Mouse (Mus musculus): Measurements from ENCODE around the gene Emsy. TPM values are rescaled to one million over a fixed set of nuclear protein-coding genes. Genes with fewer than 3 reads are reported as not detected.

Emsy gene
- polyA plus RNA-seq, 1 experiment from 2014 or later = 41.9 TPM

- Histone ChIP-seq H3K27me3 (no peaks in the 10 kb centered on the region), H3K9ac (no peak overlapping the region), H3K9me3 (replicated peaks) (no peaks in the 10 kb centered on the region), H3K36me3 (no peaks in the 10 kb centered on the region), H3K27ac (no peak overlapping the region), H3K4me1 (no peaks in the 10 kb centered on the region), H3K4me3 (no peak overlapping the region), H3K4me2 (replicated peaks) (no peak overlapping the region)
- no peak for ATAC-seq (ENCODE audit: low FRiP score)
- WGBS = 40% methylated on average over 2 of the region's 2 CpGs
Observed at GRCm38 (mm10) chr7:98550596-98550995, 106.0 kb downstream of the Emsy start.

GRCm38 (mm10) chr7:98548839-98549238 is 107.7 kb downstream of the Emsy start:
- 38% methylated on average over 3 of the region's 3 CpGs for WGBS
- ATAC-seq (ENCODE audit: low FRiP score) = no peak
- H3K27ac ChIP-seq = no peak overlapping the region

GRCm38 (mm10) chr7:98544556-98544955 is 112.0 kb downstream of the Emsy start:
- Histone ChIP-seq H3K4me1 (peaks cover 5% of the 10 kb centered on the region; the same call in 1 of the 2 replicates), H3K9ac (no peak overlapping the region), H3K9me3 (replicated peaks) (no peaks in the 10 kb centered on the region), H3K27me3 (no peaks in the 10 kb centered on the region), H3K27ac (no peak overlapping the region), H3K36me3 (no peaks in the 10 kb centered on the region), H3K4me2 (replicated peaks) (no peak overlapping the region), H3K4me3 (no peak overlapping the region)
- ATAC-seq (ENCODE audit: low FRiP score) = no peak
- WGBS = 68% methylated on average over 3 of the region's 3 CpGs

More at GRCm38 (mm10) chr7:98548839-98549238, 107.7 kb downstream of the Emsy start:
- Histone ChIP-seq H3K9ac (no peak overlapping the region), H3K4me3 (no peak overlapping the region), H3K36me3 (no peaks in the 10 kb centered on the region), H3K4me2 (replicated peaks) (no peak overlapping the region), H3K9me3 (replicated peaks) (no peaks in the 10 kb centered on the region), H3K4me1 (peaks cover 3% of the 10 kb centered on the region; the same call in 1 of the 2 replicates), H3K27me3 (no peaks in the 10 kb centered on the region)

- no peak overlapping the region for H3K27ac ChIP-seq
- H3K4me2 ChIP-seq (replicated peaks) = no peak overlapping the region
- 58% methylated on average over 11 of the region's 11 CpGs for WGBS
- peaks cover 5% of the 10 kb centered on the region; the same call in 1 of the 2 replicates for H3K4me1 ChIP-seq
- no peaks in the 10 kb centered on the region for H3K36me3 ChIP-seq
- no peaks in the 10 kb centered on the region for H3K27me3 ChIP-seq
- H3K9me3 ChIP-seq (replicated peaks) = no peaks in the 10 kb centered on the region
- no peak overlapping the region for H3K9ac ChIP-seq
- no peak overlapping the region for H3K4me3 ChIP-seq
- no peak for ATAC-seq (ENCODE audit: low FRiP score)
Observed at GRCm38 (mm10) chr7:98543853-98544370, 112.7 kb downstream of the Emsy start.

- Histone ChIP-seq H3K9ac (no peak overlapping the region), H3K36me3 (no peaks in the 10 kb centered on the region), H3K4me1 (peaks cover 13% of the 10 kb centered on the region), H3K27ac (no peak overlapping the region), H3K9me3 (replicated peaks) (no peaks in the 10 kb centered on the region), H3K4me3 (no peak overlapping the region), H3K27me3 (no peaks in the 10 kb centered on the region), H3K4me2 (replicated peaks) (no peak overlapping the region)
- no peak for ATAC-seq (ENCODE audit: low FRiP score)
- WGBS = 72% methylated on average over 6 of the region's 6 CpGs
Observed at GRCm38 (mm10) chr7:98542731-98543142, 113.8 kb downstream of the Emsy start.

GRCm38 (mm10) chr7:98542267-98542666 is 114.3 kb downstream of the Emsy start:
- Histone ChIP-seq H3K27me3 (no peaks in the 10 kb centered on the region), H3K4me3 (no peak overlapping the region), H3K4me1 (peaks cover 18% of the 10 kb centered on the region), H3K4me2 (replicated peaks) (no peak overlapping the region), H3K36me3 (no peaks in the 10 kb centered on the region), H3K27ac (no peak overlapping the region), H3K9ac (no peak overlapping the region), H3K9me3 (replicated peaks) (no peaks in the 10 kb centered on the region)
- WGBS = 95% methylated on average over 3 of the region's 3 CpGs
- no peak for ATAC-seq (ENCODE audit: low FRiP score)

- ATAC-seq (ENCODE audit: low FRiP score) = no peak
- Histone ChIP-seq H3K4me1 (peaks cover 19% of the 10 kb centered on the region), H3K9me3 (replicated peaks) (no peaks in the 10 kb centered on the region), H3K27ac (no peak overlapping the region), H3K36me3 (no peaks in the 10 kb centered on the region), H3K4me3 (no peak overlapping the region), H3K27me3 (no peaks in the 10 kb centered on the region), H3K4me2 (replicated peaks) (no peak overlapping the region), H3K9ac (no peak overlapping the region)
- 97% methylated on average over 5 of the region's 5 CpGs for WGBS
Observed at GRCm38 (mm10) chr7:98541564-98541963, 115.0 kb downstream of the Emsy start.

GRCm38 (mm10) chr7:98540879-98541278 is 115.7 kb downstream of the Emsy start:
- Histone ChIP-seq H3K4me1 (peaks cover 19% of the 10 kb centered on the region), H3K27me3 (no peaks in the 10 kb centered on the region), H3K4me2 (replicated peaks) (no peak overlapping the region), H3K36me3 (no peaks in the 10 kb centered on the region), H3K27ac (no peak overlapping the region), H3K4me3 (no peak overlapping the region), H3K9me3 (replicated peaks) (no peaks in the 10 kb centered on the region), H3K9ac (no peak overlapping the region)
- ATAC-seq (ENCODE audit: low FRiP score) = no peak
- WGBS = 61% methylated on average over 2 of the region's 2 CpGs

- Histone ChIP-seq H3K27ac (no peak overlapping the region), H3K4me3 (no peak overlapping the region), H3K9ac (no peak overlapping the region), H3K9me3 (replicated peaks) (no peaks in the 10 kb centered on the region), H3K4me1 (peaks cover 14% of the 10 kb centered on the region), H3K36me3 (no peaks in the 10 kb centered on the region), H3K4me2 (replicated peaks) (no peak overlapping the region), H3K27me3 (no peaks in the 10 kb centered on the region)
- peak; percentile 56; the same call in 1 of the 2 replicates for ATAC-seq (ENCODE audit: low FRiP score)
- WGBS = 28% methylated on average over 8 of the region's 8 CpGs
Observed at GRCm38 (mm10) chr7:98537967-98538573, 118.5 kb downstream of the Emsy start.

- H3K4me1 ChIP-seq = peaks cover 14% of the 10 kb centered on the region
- no peaks in the 10 kb centered on the region for H3K9me3 ChIP-seq (replicated peaks)
- H3K4me3 ChIP-seq = no peak overlapping the region
- no peak overlapping the region for H3K9ac ChIP-seq
- H3K4me2 ChIP-seq (replicated peaks) = no peak overlapping the region
- peak; percentile 48 for ATAC-seq (ENCODE audit: low FRiP score)
- no peaks in the 10 kb centered on the region for H3K27me3 ChIP-seq
- H3K27ac ChIP-seq = no peak overlapping the region
- no peaks in the 10 kb centered on the region for H3K36me3 ChIP-seq
- 40% methylated on average over 8 of the region's 10 CpGs for WGBS
Observed at GRCm38 (mm10) chr7:98537210-98537966, 119.2 kb downstream of the Emsy start.
